Mouse (Mus musculus): Measurements from ENCODE around the gene Col4a4.

The Col4a4 gene

GRCm38 (mm10) chr1:82578320-82578719, 8.3 kb downstream of the Col4a4 start:
- no peak for DNase-seq (ENCODE audit: extremely low read depth, insufficient read length, low spot score)

GRCm38 (mm10) chr1:82577915-82578314, 8.7 kb downstream of the Col4a4 start:
- DNase-seq (ENCODE audit: extremely low read depth, insufficient read length, low spot score), result no peak

- no peak for DNase-seq (ENCODE audit: extremely low read depth, insufficient read length, low spot score)
These were observed 9.3 kb downstream of the Col4a4 start for GRCm38 (mm10) chr1:82577339-82577738.

- no peak for DNase-seq (ENCODE audit: extremely low read depth, insufficient read length, low spot score)
These were observed 10.5 kb downstream of the Col4a4 start for GRCm38 (mm10) chr1:82576182-82576581.

GRCm38 (mm10) chr1:82575681-82576080, 11.0 kb downstream of the Col4a4 start:
- DNase-seq (ENCODE audit: extremely low read depth, insufficient read length, low spot score), result no peak

GRCm38 (mm10) chr1:82571758-82572157, 14.9 kb downstream of the Col4a4 start:
- no peak for DNase-seq (ENCODE audit: extremely low read depth, insufficient read length, low spot score)

GRCm38 (mm10) chr1:82569405-82569804, 17.2 kb downstream of the Col4a4 start:
- DNase-seq (ENCODE audit: extremely low read depth, insufficient read length, low spot score), result no peak

GRCm38 (mm10) chr1:82560223-82560622, 26.4 kb downstream of the Col4a4 start:
- DNase-seq (ENCODE audit: extremely low read depth, insufficient read length, low spot score), result no peak

GRCm38 (mm10) chr1:82554889-82555288, 31.8 kb downstream of the Col4a4 start:
- no peak for DNase-seq (ENCODE audit: extremely low read depth, insufficient read length, low spot score)

GRCm38 (mm10) chr1:82554443-82554850, 32.2 kb downstream of the Col4a4 start:
- no peak for DNase-seq (ENCODE audit: extremely low read depth, insufficient read length, low spot score)

GRCm38 (mm10) chr1:82545199-82545960, 41.3 kb downstream of the Col4a4 start:
- DNase-seq (ENCODE audit: extremely low read depth, insufficient read length, low spot score), result no peak

GRCm38 (mm10) chr1:82544419-82545185, 42.0 kb downstream of the Col4a4 start:
- no peak for DNase-seq (ENCODE audit: extremely low read depth, insufficient read length, low spot score)

- no peak for DNase-seq (ENCODE audit: extremely low read depth, insufficient read length, low spot score)
These were observed 42.7 kb downstream of the Col4a4 start for GRCm38 (mm10) chr1:82543934-82544333.

- no peak for DNase-seq (ENCODE audit: extremely low read depth, insufficient read length, low spot score)
These were observed 46.6 kb downstream of the Col4a4 start for GRCm38 (mm10) chr1:82540056-82540455.

GRCm38 (mm10) chr1:82537848-82538247, 48.8 kb downstream of the Col4a4 start:
- no peak for DNase-seq (ENCODE audit: extremely low read depth, insufficient read length, low spot score)

GRCm38 (mm10) chr1:82536515-82537174, 50.0 kb downstream of the Col4a4 start:
- no peak for DNase-seq (ENCODE audit: extremely low read depth, insufficient read length, low spot score)

GRCm38 (mm10) chr1:82527931-82528330, 58.7 kb downstream of the Col4a4 start:
- no peak for DNase-seq (ENCODE audit: extremely low read depth, insufficient read length, low spot score)

GRCm38 (mm10) chr1:82491954-82492353, 94.7 kb downstream of the Col4a4 start:
- no peak for DNase-seq (ENCODE audit: extremely low read depth, insufficient read length, low spot score)

- no peak for DNase-seq (ENCODE audit: extremely low read depth, insufficient read length, low spot score)
These were observed 100.3 kb downstream of the Col4a4 start for GRCm38 (mm10) chr1:82486371-82486770.

GRCm38 (mm10) chr1:82482371-82482770, 104.3 kb downstream of the Col4a4 start:
- no peak for DNase-seq (ENCODE audit: extremely low read depth, insufficient read length, low spot score)

- DNase-seq (ENCODE audit: extremely low read depth, insufficient read length, low spot score), result no peak
These were observed 106.8 kb downstream of the Col4a4 start for GRCm38 (mm10) chr1:82479696-82480487.
